Mouse (Mus musculus) thymus, adult 2 months (tissue): ENCODE measurements at regions not wholly inside any gene's neighbourhood (a gene's known extent, or its start where the extent isn't known, plus 50 kb on each side); places are given as distances from the start of the nearest gene placed in this dataset.

ENCODE experiments used
- CTCF ChIP-seq: fragments of 200-500 bp; IDR thresholded peaks from 2 replicates; pipeline ENCODE4 v1.5.1; 2012; ENCODE audit warnings: mild to moderate bottlenecking, control low read depth, low read length, moderate library complexity, borderline replicate concordance; ENCODE audit not compliant: control insufficient read depth, poor library complexity, insufficient read depth; ENCODE audit errors: extremely low read depth
- POLR2A ChIP-seq: fragments of 200-500 bp; IDR thresholded peaks from 2 replicates; pipeline ENCODE4 v1.6.1; 2012; ENCODE audit warnings: mild to moderate bottlenecking, low read length, control low read depth, moderate library complexity; ENCODE audit not compliant: control insufficient read depth, poor library complexity, insufficient read depth; ENCODE audit errors: extremely low read depth

DNA sequence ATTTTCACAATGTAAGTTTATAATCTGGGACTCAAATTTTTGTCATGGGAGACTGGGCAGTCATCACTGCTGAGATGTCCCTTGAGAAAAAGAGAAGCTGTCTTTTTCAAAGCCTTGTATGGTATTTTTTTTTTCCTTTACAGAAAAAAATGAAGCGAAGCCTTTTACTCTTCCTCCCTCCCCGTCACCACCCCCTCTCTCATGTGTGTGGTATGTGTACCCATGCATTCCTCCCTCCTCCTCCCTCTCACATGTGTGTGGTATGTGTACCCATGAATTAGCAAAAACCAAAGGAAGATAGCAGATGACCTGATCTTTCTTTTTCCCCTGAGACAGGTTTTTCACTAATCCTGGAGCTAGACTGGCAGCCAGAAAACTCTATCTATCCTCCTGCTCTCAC lies 134.9 kb upstream of the Tbl1xr1 start:
- TF ChIP-seq POLR2A: no peak
- no peak for TF ChIP-seq CTCF
